Mouse (Mus musculus): Measurements from ENCODE around the gene Tgfb3. TPM values are rescaled to one million over a fixed set of nuclear protein-coding genes. Genes with fewer than 3 reads are reported as not detected.

Gene Tgfb3
- polyA plus RNA-seq, 1 experiment from 2014 or later: 5.4 TPM

GRCm38 (mm10) chr12:86077322-86077721 is 1.5 kb downstream of the Tgfb3 start:
- peak overlapping the region; percentile 77; the same call in 1 of the 2 replicates for H3K9ac ChIP-seq

DNA sequence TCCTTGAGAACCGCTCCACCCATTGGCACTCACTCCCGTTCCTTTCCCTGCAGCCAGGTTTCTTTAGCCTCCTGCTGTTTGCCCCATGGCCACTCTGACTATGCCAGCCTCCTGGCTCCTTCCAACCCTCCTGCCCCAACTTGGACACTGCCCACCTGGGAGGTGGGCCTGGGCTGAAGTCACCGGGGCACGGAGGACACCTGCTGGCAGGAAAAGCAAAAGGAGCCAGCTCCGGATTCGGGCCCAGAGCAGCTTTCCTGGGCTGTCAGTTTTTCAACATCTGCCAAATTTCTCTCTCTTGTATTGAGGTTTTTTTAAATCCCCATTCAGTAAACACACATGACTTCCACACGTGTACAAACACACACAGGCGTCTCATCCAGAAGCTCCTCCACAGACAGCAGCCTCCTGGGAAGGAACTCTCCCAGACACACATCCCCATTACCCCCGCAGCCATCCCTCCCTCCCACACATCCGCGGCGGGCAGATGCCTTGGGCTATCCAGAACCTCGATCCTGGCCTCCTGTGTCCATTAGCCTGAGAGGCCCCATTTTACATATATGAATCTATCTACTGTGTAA is 2.4 kb downstream of the Tgfb3 start:
- Histone ChIP-seq H3K27me3 (peaks cover 27% of the 10 kb centered on the region), H3K27ac (no peak overlapping the region), H3K9ac (peak overlapping the region; percentile 30; the same call in 1 of the 2 replicates), H3K9me3 (no peaks in the 10 kb centered on the region), H3K4me1 (replicated peaks) (peaks cover 35% of the 10 kb centered on the region), H3K4me3 (peak overlapping the region; percentile 51; the same call in 1 of the 2 replicates), H3K36me3 (no peaks in the 10 kb centered on the region), H3K4me2 (peak overlapping the region; percentile 84)
- no peak for ATAC-seq (ENCODE audit: low FRiP score)
- 11% methylated on average over 13 of the region's 13 CpGs for WGBS

More at GRCm38 (mm10) chr12:86077322-86077721, 1.5 kb downstream of the Tgfb3 start:
- no peak for ATAC-seq (ENCODE audit: low FRiP score)
- Histone ChIP-seq H3K27me3 (peaks cover 30% of the 10 kb centered on the region), H3K4me1 (replicated peaks) (peaks cover 35% of the 10 kb centered on the region), H3K4me2 (peak overlapping the region; percentile 84), H3K27ac (no peak overlapping the region), H3K36me3 (no peaks in the 10 kb centered on the region), H3K4me3 (peak overlapping the region; percentile 51), H3K9me3 (no peaks in the 10 kb centered on the region)
- WGBS: 23% methylated on average over 8 of the region's 8 CpGs

DNA sequence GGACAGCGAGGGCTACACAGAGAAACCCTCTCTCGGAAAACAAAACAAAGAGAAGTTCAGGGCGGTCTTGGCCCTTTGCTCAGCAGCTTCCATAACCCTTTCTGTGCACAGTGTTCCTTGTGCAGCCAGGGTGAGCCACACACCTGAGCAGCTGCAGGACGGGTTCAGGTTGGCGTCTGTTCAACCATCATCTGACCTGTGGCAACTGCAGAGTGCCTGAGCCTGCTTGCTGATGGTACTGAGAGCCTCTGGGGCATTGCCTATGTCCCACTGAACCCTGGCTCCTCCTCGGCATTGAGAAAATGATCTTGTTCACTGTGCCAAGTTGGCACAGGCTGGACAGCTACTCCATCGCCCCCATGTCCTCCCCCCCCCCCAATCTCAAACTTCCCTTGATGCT is 3.5 kb downstream of the Tgfb3 start:
- Histone ChIP-seq H3K27me3 (peaks cover 23% of the 10 kb centered on the region), H3K4me3 (no peak overlapping the region), H3K4me2 (no peak overlapping the region), H3K4me1 (replicated peaks) (peaks cover 35% of the 10 kb centered on the region), H3K27ac (no peak overlapping the region), H3K36me3 (no peaks in the 10 kb centered on the region), H3K9ac (no peak overlapping the region), H3K9me3 (no peaks in the 10 kb centered on the region)
- ATAC-seq (ENCODE audit: low FRiP score): no peak
- 89% methylated on average over 7 of the region's 7 CpGs for WGBS

DNA sequence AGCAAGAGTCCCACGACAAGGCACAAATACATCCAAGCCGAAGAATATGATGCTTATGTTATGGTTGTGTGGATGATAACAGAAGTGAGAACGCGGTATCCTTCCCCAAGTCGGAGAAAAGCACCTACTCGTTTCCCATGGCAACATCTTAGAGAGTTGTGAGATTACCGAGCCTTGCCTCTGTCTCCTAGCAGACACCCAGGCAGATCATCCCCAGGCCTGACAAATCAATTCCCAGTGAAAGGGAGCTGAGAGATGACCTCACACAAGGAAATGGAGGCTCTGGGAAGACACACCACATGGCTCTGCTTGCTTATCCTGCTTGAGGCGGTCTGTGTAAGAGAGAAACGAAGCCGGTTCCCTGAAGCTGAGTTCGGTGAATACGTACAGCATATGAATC is 4.2 kb downstream of the Tgfb3 start:
- WGBS: 82% methylated on average over 12 of the region's 12 CpGs
- no peak overlapping the region for H3K4me2 ChIP-seq
- H3K36me3 ChIP-seq: no peaks in the 10 kb centered on the region
- H3K4me1 ChIP-seq (replicated peaks): peaks cover 35% of the 10 kb centered on the region
- peaks cover 21% of the 10 kb centered on the region for H3K27me3 ChIP-seq
- H3K4me3 ChIP-seq: no peak overlapping the region
- no peak overlapping the region for H3K27ac ChIP-seq
- no peak for ATAC-seq (ENCODE audit: low FRiP score)
- no peak overlapping the region for H3K9ac ChIP-seq
- no peaks in the 10 kb centered on the region for H3K9me3 ChIP-seq

DNA sequence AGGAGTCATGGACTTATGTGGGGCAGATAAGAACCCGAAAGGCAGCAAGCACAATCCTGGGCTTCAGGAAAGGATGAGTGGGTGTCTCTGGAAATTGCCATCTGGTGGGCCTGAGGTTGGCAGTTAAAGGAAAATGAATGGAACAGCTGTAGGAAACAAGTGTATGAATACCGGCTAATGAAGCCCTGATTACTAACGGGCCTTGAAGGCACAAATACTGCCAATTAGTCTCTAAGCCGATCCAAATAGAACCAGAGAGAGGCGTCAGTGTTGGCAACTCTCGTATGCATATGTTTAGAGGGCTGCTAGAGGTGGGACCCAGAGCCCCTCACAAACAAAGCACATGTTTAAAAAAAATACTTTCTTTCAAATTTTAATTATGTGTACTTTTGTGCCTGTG is 7.4 kb downstream of the Tgfb3 start:
- H3K4me2 ChIP-seq: no peak overlapping the region
- peaks cover 8% of the 10 kb centered on the region for H3K4me1 ChIP-seq (replicated peaks)
- H3K27me3 ChIP-seq: peaks cover 8% of the 10 kb centered on the region; the same call in 1 of the 2 replicates
- H3K36me3 ChIP-seq: no peaks in the 10 kb centered on the region
- H3K27ac ChIP-seq: no peak overlapping the region
- no peaks in the 10 kb centered on the region for H3K9me3 ChIP-seq
- no peak for ATAC-seq (ENCODE audit: low FRiP score)
- H3K4me3 ChIP-seq: no peak overlapping the region
- 61% methylated on average over 6 of the region's 6 CpGs for WGBS
- no peak overlapping the region for H3K9ac ChIP-seq

DNA sequence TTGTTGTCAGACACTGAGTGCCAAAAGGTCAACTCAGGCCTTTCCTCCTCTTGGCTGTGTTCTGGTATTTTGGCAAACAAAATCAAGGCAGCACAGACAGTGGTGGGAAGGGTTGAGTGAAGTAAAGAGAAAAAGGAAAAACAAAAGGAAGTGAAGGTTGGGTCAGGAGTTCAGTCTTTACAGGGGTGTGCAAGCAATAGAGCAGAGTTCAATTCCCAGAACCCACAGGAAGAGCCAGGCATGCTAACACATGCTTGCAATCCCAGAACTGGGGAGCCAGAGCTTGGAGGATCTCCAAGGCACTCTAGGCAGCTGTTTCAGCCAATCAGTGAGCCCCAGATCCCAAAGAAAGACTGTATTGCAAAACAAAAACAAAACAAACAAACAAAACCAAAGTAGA is 14.0 kb downstream of the Tgfb3 start:
- no peak overlapping the region for H3K27ac ChIP-seq
- no peaks in the 10 kb centered on the region for H3K4me1 ChIP-seq (replicated peaks)
- H3K9me3 ChIP-seq: no peaks in the 10 kb centered on the region
- no peak for ATAC-seq (ENCODE audit: low FRiP score)
- H3K4me3 ChIP-seq: no peak overlapping the region
- H3K27me3 ChIP-seq: no peaks in the 10 kb centered on the region
- no peak overlapping the region for H3K9ac ChIP-seq
- H3K4me2 ChIP-seq: no peak overlapping the region
- no peaks in the 10 kb centered on the region; the same call in 1 of the 2 replicates for H3K36me3 ChIP-seq

DNA sequence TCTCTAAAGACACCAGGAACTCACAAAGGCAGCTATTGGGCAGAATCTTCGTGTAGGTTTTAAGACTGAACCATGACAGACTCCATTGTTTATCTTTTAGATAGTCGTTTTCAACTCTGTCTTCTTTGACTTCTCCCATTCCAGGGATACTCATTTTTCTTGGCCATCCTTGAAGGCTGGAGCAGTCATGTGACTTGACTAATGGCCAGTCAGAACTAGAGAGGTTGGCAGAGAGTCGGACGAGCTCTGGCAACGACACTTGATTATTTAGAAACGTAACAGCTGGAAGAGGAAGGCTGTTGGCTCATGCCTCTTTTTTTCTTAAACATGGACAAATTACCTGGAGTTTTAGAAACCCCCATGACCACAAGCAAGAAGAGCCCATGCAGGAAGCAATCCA is 19.5 kb downstream of the Tgfb3 start:
- no peak for ATAC-seq (ENCODE audit: low FRiP score)
- no peaks in the 10 kb centered on the region for H3K4me1 ChIP-seq (replicated peaks)
- H3K9ac ChIP-seq: no peak overlapping the region
- peaks cover 10% of the 10 kb centered on the region for H3K36me3 ChIP-seq
- WGBS: 83% methylated on average over 6 of the region's 6 CpGs
- no peaks in the 10 kb centered on the region for H3K27me3 ChIP-seq
- H3K4me3 ChIP-seq: no peak overlapping the region
- H3K9me3 ChIP-seq: no peaks in the 10 kb centered on the region
- no peak overlapping the region for H3K27ac ChIP-seq
- no peak overlapping the region for H3K4me2 ChIP-seq

- ATAC-seq (ENCODE audit: low FRiP score): no peak
- Histone ChIP-seq H3K9me3 (no peaks in the 10 kb centered on the region), H3K4me3 (no peak overlapping the region), H3K36me3 (peaks cover 10% of the 10 kb centered on the region), H3K27ac (no peak overlapping the region), H3K4me2 (no peak overlapping the region), H3K27me3 (no peaks in the 10 kb centered on the region), H3K9ac (no peak overlapping the region), H3K4me1 (replicated peaks) (no peaks in the 10 kb centered on the region)
- 86% methylated on average over 8 of the region's 8 CpGs for WGBS
These were observed 21.3 kb downstream of the Tgfb3 start for GRCm38 (mm10) chr12:86057516-86057915.

- Histone ChIP-seq H3K4me3 (no peak overlapping the region), H3K4me1 (replicated peaks) (no peaks in the 10 kb centered on the region), H3K27me3 (no peaks in the 10 kb centered on the region), H3K4me2 (no peak overlapping the region), H3K9me3 (no peaks in the 10 kb centered on the region), H3K36me3 (peaks cover 10% of the 10 kb centered on the region), H3K27ac (no peak overlapping the region), H3K9ac (no peak overlapping the region)
- no peak for ATAC-seq (ENCODE audit: low FRiP score)
- 91% methylated on average over 8 of the region's 8 CpGs for WGBS
These were observed 21.9 kb downstream of the Tgfb3 start for GRCm38 (mm10) chr12:86056976-86057375.

DNA sequence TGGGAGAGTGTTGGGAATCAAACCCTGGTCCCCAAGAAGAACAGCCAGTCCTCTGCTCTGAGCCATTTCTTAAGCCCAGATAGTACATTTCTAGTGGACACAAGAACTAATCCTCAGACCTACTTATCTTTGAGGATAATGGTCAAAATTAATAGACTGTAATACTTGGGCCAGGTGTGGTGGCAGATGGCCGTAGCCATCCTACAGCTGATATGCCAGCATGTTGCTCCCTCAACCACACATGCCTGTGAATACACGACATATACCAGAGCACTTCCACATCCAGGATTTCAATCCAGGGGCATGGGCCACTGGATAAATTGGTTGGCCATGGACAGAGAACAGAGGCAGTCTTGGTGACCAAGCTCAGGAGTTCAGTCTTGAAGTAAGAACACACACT is 23.5 kb downstream of the Tgfb3 start:
- H3K9me3 ChIP-seq: no peaks in the 10 kb centered on the region

GRCm38 (mm10) chr12:86051477-86051876 is 27.4 kb downstream of the Tgfb3 start:
- H3K4me1 ChIP-seq (replicated peaks): no peaks in the 10 kb centered on the region
- H3K36me3 ChIP-seq: peaks cover 10% of the 10 kb centered on the region
- no peak overlapping the region for H3K9ac ChIP-seq
- H3K4me3 ChIP-seq: no peak overlapping the region
- no peak overlapping the region for H3K4me2 ChIP-seq
- 91% methylated on average over 5 of the region's 5 CpGs for WGBS
- ATAC-seq (ENCODE audit: low FRiP score): no peak
- H3K9me3 ChIP-seq: no peaks in the 10 kb centered on the region
- H3K27me3 ChIP-seq: no peaks in the 10 kb centered on the region
- no peak overlapping the region for H3K27ac ChIP-seq

More for the DNA sequence above, 23.5 kb downstream of the Tgfb3 start:
- no peak overlapping the region for H3K9ac ChIP-seq
- no peaks in the 10 kb centered on the region for H3K27me3 ChIP-seq
- 90% methylated on average over 2 of the region's 2 CpGs for WGBS
- no peak overlapping the region for H3K27ac ChIP-seq
- H3K4me1 ChIP-seq (replicated peaks): no peaks in the 10 kb centered on the region
- peaks cover 10% of the 10 kb centered on the region for H3K36me3 ChIP-seq
- no peak overlapping the region for H3K4me3 ChIP-seq
- no peak overlapping the region for H3K4me2 ChIP-seq
- no peak for ATAC-seq (ENCODE audit: low FRiP score)

DNA sequence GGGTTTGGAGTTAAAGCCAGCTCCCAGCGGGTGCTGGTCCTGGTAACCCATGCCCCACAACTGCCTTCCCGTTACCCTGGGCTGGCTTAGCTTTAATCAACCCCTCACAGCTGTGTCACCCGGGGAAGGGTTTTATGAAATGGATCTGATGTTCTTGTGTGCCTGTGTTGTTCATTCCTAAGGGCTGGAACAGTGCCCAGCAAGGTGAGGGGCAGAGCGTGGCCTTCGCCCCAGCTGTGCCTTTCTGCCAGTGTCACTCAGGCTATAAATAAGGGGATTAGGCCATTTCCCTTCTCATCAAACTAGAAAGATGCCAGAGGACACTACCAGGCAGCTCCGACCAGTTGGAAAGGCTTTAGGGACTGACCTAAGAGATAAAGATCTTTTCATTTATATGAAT is 29.0 kb downstream of the Tgfb3 start:
- H3K36me3 ChIP-seq: no peaks in the 10 kb centered on the region
- no peak overlapping the region for H3K9ac ChIP-seq
- WGBS: 80% methylated on average over 6 of the region's 6 CpGs
- H3K4me3 ChIP-seq: no peak overlapping the region
- no peak overlapping the region for H3K27ac ChIP-seq
- no peaks in the 10 kb centered on the region for H3K9me3 ChIP-seq
- H3K4me1 ChIP-seq (replicated peaks): no peaks in the 10 kb centered on the region
- no peaks in the 10 kb centered on the region for H3K27me3 ChIP-seq
- no peak overlapping the region for H3K4me2 ChIP-seq
- no peak for ATAC-seq (ENCODE audit: low FRiP score)

- peaks cover 14% of the 10 kb centered on the region for H3K36me3 ChIP-seq
- H3K27me3 ChIP-seq: no peaks in the 10 kb centered on the region
- no peaks in the 10 kb centered on the region for H3K4me1 ChIP-seq (replicated peaks)
- 0 out of 2 replicates have a peak, but pooled peaks cover 5% of the 10 kb centered on the region for H3K9me3 ChIP-seq
- H3K9ac ChIP-seq: no peak overlapping the region
- no peak overlapping the region for H3K4me3 ChIP-seq
- ATAC-seq (ENCODE audit: low FRiP score): no peak
- no peak overlapping the region for H3K27ac ChIP-seq
- H3K4me2 ChIP-seq: no peak overlapping the region
- WGBS: 90% methylated on average over 8 of the region's 8 CpGs
These were observed 31.5 kb downstream of the Tgfb3 start for GRCm38 (mm10) chr12:86047376-86047775.
